Mouse (Mus musculus): ENCODE data around the gene Cmtr1. TPM values are rescaled to one million over a fixed set of nuclear protein-coding genes. Genes with fewer than 3 reads are reported as not detected.
A peak's percentile ranks its signal among the peaks of the same experiment; 100 is the strongest.
"Not testable (repeated sequence)": the region's sequence is repeated elsewhere in the genome, so short reads cannot be mapped to it uniquely, and the experiment has no call there.

Gene Cmtr1
- polyA plus RNA-seq (2015; fragmentation: Nextera tagmentation; extraction: Ambion mirVana) = 77.2 and 91.4 TPM in 2 replicates

DNA sequence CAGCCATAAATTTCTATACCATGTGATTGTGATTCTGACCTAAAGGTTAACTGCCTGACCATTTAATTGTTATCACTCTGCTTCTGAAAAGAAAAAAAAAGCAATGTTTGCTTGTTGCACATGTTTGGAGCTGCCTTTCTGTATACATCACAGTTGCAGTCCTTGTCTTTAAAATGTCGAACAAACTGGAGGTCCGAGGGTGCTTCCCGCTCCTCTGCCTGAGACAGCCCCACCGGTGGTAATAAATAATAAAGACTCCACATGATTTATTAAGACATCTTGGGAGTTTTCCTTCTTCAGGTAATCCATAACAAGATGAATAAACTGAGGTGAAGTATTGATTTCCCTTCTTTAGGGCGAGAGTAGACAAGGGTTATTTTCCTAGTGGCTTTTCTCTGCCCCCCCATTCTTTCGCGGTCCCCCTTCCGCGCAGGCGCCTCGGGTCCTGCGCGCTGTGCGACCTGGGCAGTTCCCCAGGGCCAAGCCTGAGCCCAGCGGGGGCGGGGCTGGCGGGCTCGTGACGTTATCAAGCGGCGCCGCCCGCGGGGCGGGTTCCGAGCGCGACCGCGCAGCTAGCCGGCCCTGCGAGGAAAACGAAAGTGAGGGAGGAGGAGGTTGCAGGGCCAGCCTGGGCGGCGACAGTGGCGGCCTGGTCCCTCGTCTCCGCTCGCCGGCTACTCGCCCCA lies at the start of gene Cmtr1:
Cmtr1 (plus strand) TSS at position 520 of the 686 bp plus-strand sequence.
- Histone ChIP-seq H3K27ac (peak within 1 kb of the TSS; percentile 99), H3K4me2 (peak within 1 kb of the TSS; percentile 88), H3K4me1 (replicated peaks) (peaks cover 48% of the 10 kb centered on the region), H3K9ac (peak within 1 kb of the TSS; percentile 98), H3K27me3 (no peaks in the 10 kb centered on the region), H3K4me3 (replicated peaks) (peak within 1 kb of the TSS; percentile 96), H3K36me3 (peaks cover 27% of the 10 kb centered on the region), H3K9me3 (replicated peaks) (no peaks in the 10 kb centered on the region)
- WGBS (ENCODE audit: insufficient replicate concordance) = 2% methylated on average over 41 of the region's 41 CpGs
- ATAC-seq (ENCODE audit: low read depth) (peak; percentile 89), DNase-seq (peak; percentile 95)

DNA sequence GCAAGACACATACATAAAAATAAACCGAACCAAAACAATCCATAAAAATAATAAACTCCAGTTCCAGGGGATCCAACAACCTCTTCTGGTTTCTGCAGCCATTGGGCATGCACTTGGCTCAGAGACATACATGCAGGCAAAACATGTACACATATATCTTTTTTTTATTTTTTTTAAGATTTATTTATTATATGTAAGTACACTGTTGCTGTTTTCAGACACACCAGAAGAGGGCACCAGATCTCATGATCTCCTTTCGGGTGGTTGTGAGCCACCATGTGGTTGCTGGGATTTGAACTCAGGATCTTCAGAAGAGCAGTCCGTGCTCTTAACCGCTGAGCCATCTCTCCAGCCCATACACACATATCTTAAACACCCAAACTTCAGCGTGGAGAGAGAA lies 46.9 kb upstream of the Cmtr1 start:
- H3K9me3 ChIP-seq (replicated peaks); H3K4me2 ChIP-seq; DNase-seq; H3K27me3 ChIP-seq; H3K27ac ChIP-seq; H3K9ac ChIP-seq; H3K4me3 ChIP-seq (replicated peaks); ATAC-seq (ENCODE audit: low read depth); H3K36me3 ChIP-seq: not testable (repeated sequence)
- peaks cover 37% of the 10 kb centered on the region for H3K4me1 ChIP-seq (replicated peaks)
- WGBS (ENCODE audit: insufficient replicate concordance) = 73% methylated on average over 5 of the region's 5 CpGs

DNA sequence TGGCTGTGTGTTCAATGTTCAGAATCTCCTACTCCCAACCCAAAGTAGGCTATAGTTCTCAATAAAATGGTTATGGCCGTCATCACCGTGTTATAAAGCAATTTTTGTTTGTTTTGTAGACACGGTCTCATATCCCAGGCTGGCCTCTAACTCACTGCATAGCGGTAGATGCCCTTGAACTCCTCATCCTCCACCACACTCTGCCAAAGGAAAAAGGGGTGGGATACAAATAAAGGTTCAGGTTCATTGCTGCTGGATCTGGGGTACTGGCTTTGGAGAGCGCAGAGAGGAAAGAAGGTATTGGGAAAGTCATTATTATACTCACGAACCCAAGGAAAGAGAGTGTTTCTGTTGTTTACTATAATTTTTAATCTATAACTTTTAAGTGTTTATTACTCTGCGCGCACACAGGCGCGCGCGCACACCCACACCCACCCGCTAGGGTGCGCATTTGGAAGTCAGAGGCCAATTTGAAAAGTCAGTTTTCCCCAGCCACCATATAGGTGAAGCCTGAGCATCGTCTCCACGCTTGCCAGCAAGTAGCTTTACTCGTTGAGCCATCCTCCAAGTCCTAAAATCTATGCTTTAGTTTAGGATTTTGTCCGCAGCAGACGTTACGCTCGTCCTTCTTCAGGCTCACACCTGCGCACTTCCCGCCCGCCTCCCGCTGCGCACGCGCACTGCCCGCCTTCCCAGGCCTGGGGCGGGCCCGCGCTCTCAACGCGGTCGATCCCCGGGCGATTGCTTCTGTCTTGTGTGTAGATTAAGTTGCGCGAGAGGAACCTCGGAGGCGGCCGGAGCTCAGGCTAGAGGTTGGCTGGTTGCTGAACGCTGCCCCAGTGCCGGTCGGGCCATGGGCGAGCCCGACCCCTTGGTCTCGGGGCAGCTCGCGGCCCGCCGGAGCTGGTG lies 46.0 kb upstream of the Cmtr1 start, which contains the start of the genes Rnf8 and Gm28043:
Rnf8 (plus strand) TSS at position 676 of the 909 bp plus-strand sequence.
Gm28043 (plus strand) TSS at position 762 of the 909 bp plus-strand sequence.
- peak; percentile 96 for ATAC-seq (ENCODE audit: low read depth)
- WGBS (ENCODE audit: insufficient replicate concordance) = under 1% methylated on average over 52 of the region's 52 CpGs
- peak within 1 kb of the TSS; percentile 99 for H3K4me3 ChIP-seq (replicated peaks)

DNA sequence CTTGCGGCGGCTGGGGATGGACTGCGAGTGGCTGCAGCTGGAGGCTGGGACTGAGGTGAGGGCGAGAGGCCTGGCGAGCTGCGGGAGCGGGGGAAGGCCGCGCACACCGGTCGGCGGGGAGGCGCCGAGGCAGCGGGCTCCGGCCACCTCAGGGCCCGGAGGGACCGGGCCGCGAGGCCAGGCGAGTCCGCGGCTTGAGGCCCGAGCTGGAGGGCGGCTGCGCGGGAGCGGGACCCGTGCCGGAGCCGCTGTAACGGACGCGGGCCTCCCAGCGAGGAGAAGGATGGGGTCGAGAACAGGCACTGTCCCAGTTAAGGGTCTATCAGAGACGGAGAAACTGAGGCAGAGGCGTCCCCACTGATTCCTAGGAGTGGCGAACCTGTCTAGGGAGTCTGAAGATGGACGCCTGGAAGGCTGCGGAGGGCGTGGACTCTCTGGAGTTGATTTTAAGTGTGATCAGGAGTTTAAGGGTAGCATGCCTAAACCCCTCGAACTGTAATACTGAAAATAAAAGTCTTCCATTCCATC lies 45.3 kb upstream of the Cmtr1 start:
- peaks cover 26% of the 10 kb centered on the region for H3K36me3 ChIP-seq
- peaks cover 37% of the 10 kb centered on the region for H3K4me1 ChIP-seq (replicated peaks)
- H3K9me3 ChIP-seq (replicated peaks) = no peaks in the 10 kb centered on the region
- H3K4me2 ChIP-seq = peak overlapping the region; percentile 90
- DNase-seq (peak; percentile 17), ATAC-seq (ENCODE audit: low read depth) (peak; percentile 25)
- peak overlapping the region; percentile 99 for H3K9ac ChIP-seq
- H3K27me3 ChIP-seq = no peaks in the 10 kb centered on the region
- H3K4me3 ChIP-seq (replicated peaks) = peak overlapping the region; percentile 99
- under 1% methylated on average over 43 of the region's 43 CpGs for WGBS (ENCODE audit: insufficient replicate concordance)
- peak overlapping the region; percentile 96 for H3K27ac ChIP-seq

More for the DNA sequence above, 46.0 kb upstream of the Cmtr1 start, which contains the start of the genes Rnf8 and Gm28043:
- peak; percentile 91 for DNase-seq
- H3K9ac ChIP-seq = peak within 1 kb of the TSS; percentile 99
- no peaks in the 10 kb centered on the region for H3K27me3 ChIP-seq
- peaks cover 37% of the 10 kb centered on the region for H3K4me1 ChIP-seq (replicated peaks)
- peak within 1 kb of the TSS; percentile 96 for H3K27ac ChIP-seq
- H3K36me3 ChIP-seq = peaks cover 18% of the 10 kb centered on the region
- H3K9me3 ChIP-seq (replicated peaks) = no peaks in the 10 kb centered on the region
- peak within 1 kb of the TSS; percentile 90 for H3K4me2 ChIP-seq

DNA sequence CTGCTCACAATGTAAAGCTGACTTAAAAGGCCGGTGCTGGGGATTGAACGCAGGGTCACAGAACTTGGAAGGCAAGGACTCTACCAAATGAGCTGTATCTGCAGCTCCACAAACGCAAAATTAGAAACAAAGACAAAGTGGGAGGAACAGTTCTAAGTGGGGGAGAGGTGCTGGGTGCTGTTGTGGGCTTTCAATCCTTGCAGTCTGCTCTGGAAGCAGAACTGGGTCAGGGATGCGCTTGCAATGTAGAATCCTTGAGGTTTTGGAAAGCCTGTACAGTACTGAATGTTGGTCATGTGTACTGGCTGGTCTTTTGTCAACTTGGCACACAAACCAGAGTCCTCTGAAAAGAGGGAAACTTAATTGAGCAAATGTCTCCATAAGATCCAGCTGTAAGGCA lies 44.8 kb upstream of the Cmtr1 start:
- Histone ChIP-seq H3K27ac (peak overlapping the region; percentile 96; the same call in 1 of the 2 replicates), H3K4me1 (replicated peaks) (peaks cover 37% of the 10 kb centered on the region), H3K4me3 (replicated peaks) (peak overlapping the region; percentile 99), H3K27me3 (no peaks in the 10 kb centered on the region), H3K36me3 (peaks cover 29% of the 10 kb centered on the region), H3K9ac (peak overlapping the region; percentile 99), H3K9me3 (replicated peaks) (no peaks in the 10 kb centered on the region), H3K4me2 (peak overlapping the region; percentile 90)
- DNase-seq (no peak), ATAC-seq (ENCODE audit: low read depth) (no peak)
- 12% methylated on average over 4 of the region's 4 CpGs for WGBS (ENCODE audit: insufficient replicate concordance)

DNA sequence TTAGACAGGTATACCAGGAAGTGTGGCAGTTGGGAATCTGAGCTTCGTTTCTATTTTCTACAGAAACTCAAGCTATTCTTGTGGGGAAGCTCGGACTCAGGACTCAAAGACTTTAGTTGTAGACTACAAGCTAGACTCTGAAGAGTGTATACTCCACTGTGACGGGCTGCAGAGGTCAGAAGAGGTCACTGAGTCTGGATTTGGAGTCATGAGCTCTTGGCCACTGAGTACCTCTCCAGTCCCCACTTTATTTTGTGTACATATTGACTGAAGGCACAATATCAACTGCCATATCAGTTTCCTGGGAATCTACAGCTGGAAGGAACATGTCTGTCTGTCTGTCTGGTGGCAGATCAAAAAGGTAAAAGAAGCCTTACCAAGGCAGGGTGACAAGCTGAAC lies 41.2 kb upstream of the Cmtr1 start:
- peaks cover 29% of the 10 kb centered on the region for H3K4me1 ChIP-seq (replicated peaks)
- WGBS (ENCODE audit: insufficient replicate concordance) = 70% methylated on average over 3 of the region's 3 CpGs
- H3K36me3 ChIP-seq = peaks cover 65% of the 10 kb centered on the region
- no peak overlapping the region for H3K9ac ChIP-seq
- no peak for ATAC-seq (ENCODE audit: low read depth)
- no peak for DNase-seq
- no peaks in the 10 kb centered on the region for H3K9me3 ChIP-seq (replicated peaks)
- no peak overlapping the region for H3K4me3 ChIP-seq (replicated peaks)
- no peak overlapping the region for H3K4me2 ChIP-seq
- no peaks in the 10 kb centered on the region for H3K27me3 ChIP-seq
- no peak overlapping the region for H3K27ac ChIP-seq

DNA sequence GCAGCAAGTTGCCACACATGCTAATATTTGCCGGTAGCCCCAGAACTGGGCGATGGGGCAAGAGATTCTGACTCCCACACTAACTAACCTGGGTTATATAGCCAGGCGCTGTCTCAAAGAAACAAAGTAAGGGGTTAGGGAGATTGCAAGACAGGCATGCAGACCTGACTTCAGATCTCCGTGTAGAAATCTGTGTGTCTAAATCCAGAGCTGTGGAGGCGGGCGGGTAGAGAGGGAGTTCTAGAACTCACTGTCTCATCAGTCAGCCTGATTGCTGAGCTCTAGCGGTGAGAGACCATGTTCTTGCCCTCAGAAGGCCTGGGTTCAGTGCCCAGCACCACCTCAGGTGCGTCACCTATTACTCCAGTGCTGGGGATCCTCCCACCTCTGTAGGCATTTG lies 36.9 kb upstream of the Cmtr1 start:
- WGBS (ENCODE audit: insufficient replicate concordance) = 94% methylated on average over 8 of the region's 8 CpGs
- Histone ChIP-seq H3K27ac (no peak overlapping the region), H3K27me3 (no peaks in the 10 kb centered on the region), H3K36me3 (peaks cover 98% of the 10 kb centered on the region), H3K9ac (no peak overlapping the region), H3K4me2 (no peak overlapping the region), H3K4me3 (replicated peaks) (no peak overlapping the region), H3K9me3 (replicated peaks) (no peaks in the 10 kb centered on the region), H3K4me1 (replicated peaks) (peaks cover 14% of the 10 kb centered on the region)
- ATAC-seq (ENCODE audit: low read depth) = no peak
- DNase-seq = no peak

DNA sequence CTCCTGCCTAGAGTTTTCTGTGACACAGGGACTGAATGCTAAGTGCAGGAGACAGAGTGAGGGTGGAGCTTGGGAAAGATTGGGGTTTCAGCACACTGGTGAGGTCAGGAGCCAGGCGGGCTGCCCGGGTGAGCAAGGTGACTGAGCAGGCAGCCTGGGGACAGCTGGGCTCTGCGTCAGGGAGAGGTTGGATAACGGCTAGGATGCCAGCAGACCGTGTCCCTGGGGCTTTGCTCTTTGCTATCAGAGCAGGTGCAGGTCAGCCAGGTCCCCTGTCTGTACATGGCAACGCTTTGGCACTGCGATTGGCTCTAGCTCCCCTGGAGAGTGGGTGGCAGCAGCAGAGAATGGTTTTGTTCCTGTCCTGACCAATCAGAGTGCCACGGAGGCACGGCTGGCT lies 33.1 kb upstream of the Cmtr1 start:
- Histone ChIP-seq H3K9ac (no peak overlapping the region), H3K27ac (no peak overlapping the region), H3K36me3 (peaks cover 99% of the 10 kb centered on the region), H3K4me1 (replicated peaks) (peaks cover 36% of the 10 kb centered on the region), H3K27me3 (no peaks in the 10 kb centered on the region), H3K4me3 (replicated peaks) (no peak overlapping the region), H3K4me2 (no peak overlapping the region), H3K9me3 (replicated peaks) (no peaks in the 10 kb centered on the region)
- ATAC-seq (ENCODE audit: low read depth) (no peak), DNase-seq (no peak)
- WGBS (ENCODE audit: insufficient replicate concordance) = 90% methylated on average over 9 of the region's 9 CpGs

DNA sequence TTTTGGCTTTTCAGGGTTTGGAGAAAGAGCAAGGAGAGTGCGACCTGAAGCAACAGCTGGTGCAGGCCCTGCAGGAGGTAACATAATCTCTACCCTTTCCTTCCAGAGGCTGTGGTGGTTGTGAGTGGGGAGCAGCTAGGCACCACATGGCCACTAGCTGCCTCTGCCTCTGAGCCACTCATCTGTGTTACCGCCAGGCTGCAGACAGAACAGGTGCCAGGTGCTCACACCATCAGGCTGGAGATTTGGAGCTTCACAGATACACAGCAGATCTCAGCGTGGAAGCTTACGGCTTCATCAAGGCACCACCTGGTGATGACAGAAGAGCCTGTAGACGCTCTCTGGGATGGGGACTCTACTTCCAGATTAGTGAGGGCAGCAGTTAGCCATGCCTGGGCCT lies 31.4 kb upstream of the Cmtr1 start:
- no peak overlapping the region for H3K4me3 ChIP-seq (replicated peaks)
- H3K27ac ChIP-seq = peak overlapping the region; percentile 82
- DNase-seq (no peak), ATAC-seq (ENCODE audit: low read depth) (no peak)
- peak overlapping the region; percentile 41 for H3K9ac ChIP-seq
- 91% methylated on average over 5 of the region's 5 CpGs for WGBS (ENCODE audit: insufficient replicate concordance)
- peak overlapping the region; percentile 49; the same call in 1 of the 2 replicates for H3K4me2 ChIP-seq
- peaks cover 36% of the 10 kb centered on the region for H3K4me1 ChIP-seq (replicated peaks)
- peaks cover 98% of the 10 kb centered on the region for H3K36me3 ChIP-seq
- H3K27me3 ChIP-seq = no peaks in the 10 kb centered on the region
- H3K9me3 ChIP-seq (replicated peaks) = no peaks in the 10 kb centered on the region

DNA sequence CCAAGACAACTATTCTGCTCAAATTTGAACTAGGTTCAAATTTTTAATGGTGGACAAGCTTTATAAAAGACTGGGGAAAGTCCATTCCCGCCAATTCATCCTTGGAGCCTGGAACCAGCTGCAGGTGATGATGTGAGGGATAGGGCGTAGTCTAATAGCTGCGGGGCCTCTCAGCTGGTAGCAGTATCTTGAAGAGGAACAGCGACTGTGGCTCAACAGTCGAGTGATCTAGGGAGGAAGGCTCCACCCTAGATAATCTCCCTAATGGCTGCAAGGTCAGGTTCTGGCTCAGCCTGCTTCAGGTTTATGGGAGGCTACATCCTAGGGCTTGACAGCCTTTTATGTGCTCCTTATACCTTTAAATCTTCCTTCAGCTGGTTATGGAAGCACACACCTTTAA lies 30.8 kb upstream of the Cmtr1 start:
- Histone ChIP-seq H3K4me3 (replicated peaks) (0 out of 2 replicates have a peak overlapping the region, but pooled peaks have one; percentile 6), H3K36me3 (peaks cover 98% of the 10 kb centered on the region), H3K9ac (peak overlapping the region; percentile 41), H3K9me3 (replicated peaks) (no peaks in the 10 kb centered on the region), H3K4me1 (replicated peaks) (peaks cover 36% of the 10 kb centered on the region), H3K27ac (peak overlapping the region; percentile 82), H3K27me3 (no peaks in the 10 kb centered on the region), H3K4me2 (peak overlapping the region; percentile 49)
- WGBS (ENCODE audit: insufficient replicate concordance) = 16% methylated on average over 5 of the region's 5 CpGs
- DNase-seq (peak; percentile 39), ATAC-seq (ENCODE audit: low read depth) (peak; percentile 93)

DNA sequence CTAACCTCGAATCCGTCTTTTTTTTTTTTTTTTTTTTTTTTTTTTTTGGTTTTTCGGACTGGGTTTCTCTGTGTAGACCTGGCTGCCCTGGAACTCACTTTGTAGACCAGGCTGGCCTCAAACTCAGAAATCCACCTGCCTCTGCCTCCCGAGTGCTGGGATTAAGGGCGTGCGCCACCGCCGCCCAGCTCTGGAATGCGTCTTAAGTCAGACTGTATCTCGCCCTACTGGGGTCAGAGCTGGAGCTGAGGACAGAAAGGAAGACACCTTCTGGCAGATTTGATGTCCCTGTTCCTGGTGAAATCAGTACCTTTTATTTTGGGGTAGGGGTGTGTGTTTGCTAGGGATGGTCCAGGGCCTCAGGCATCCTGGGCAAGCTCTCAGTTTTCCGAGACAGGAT lies 28.1 kb upstream of the Cmtr1 start:
- WGBS (ENCODE audit: insufficient replicate concordance) = 91% methylated on average over 11 of the region's 11 CpGs
- Histone ChIP-seq H3K27ac (no peak overlapping the region), H3K4me3 (replicated peaks) (no peak overlapping the region), H3K4me2 (no peak overlapping the region), H3K36me3 (peaks cover 98% of the 10 kb centered on the region), H3K9me3 (replicated peaks) (no peaks in the 10 kb centered on the region), H3K4me1 (replicated peaks) (peaks cover 48% of the 10 kb centered on the region), H3K27me3 (no peaks in the 10 kb centered on the region), H3K9ac (no peak overlapping the region)
- ATAC-seq (ENCODE audit: low read depth) = no peak
- no peak for DNase-seq

All from liver, embryonic 13.5 days (tissue).